Mouse (Mus musculus): Measurements from ENCODE around the gene Hmgb4. TPM values are rescaled to one million over a fixed set of nuclear protein-coding genes. Genes with fewer than 3 reads are reported as not detected.

Hmgb4 gene
- total RNA-seq, 2 experiments from 2014 or later = not detected

DNA sequence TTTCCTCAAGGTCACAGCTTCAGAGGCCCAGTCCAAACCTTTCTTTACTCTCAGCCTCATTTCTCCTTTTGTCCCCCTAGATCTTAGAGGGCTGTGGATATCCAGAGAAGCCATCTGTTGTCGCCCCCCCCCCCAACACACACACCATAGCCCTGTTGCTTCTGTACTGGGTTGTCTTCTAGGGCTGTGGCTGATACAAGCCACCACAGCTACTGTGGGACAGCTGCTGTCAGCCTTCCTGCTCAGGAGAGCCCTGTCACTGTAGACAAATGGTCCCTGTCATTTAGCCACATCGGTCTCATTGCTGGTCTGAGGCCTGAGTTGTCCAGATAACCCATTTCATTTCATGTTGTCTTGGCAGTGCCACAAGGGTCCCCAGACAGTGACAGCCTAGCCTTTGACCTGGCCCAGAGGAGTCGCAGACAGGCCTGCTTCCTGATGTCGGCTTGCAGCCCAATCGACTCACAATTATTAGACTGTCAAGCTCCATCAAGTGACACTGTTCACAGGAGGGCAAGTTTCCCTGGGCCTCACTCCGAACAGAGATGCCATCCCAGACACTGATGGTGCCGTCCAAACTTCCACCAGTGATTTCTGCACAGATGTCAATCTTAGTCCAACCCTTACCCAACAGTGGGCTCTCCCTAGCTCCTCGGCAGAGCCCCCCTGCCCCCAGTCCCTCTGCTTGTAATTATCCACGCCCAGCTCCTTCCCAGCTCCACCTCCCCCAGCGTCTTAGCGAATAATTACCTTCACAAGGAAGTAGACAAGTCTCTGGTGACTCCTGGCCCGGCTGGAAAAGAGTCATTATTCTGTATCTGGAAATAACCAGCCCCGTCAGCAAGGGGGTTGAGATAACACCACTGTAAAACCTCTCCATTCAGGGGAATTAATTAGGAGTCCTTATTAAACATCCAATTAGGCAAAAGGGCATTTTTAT, 33.1 kb downstream of the Hmgb4 start:
- DNase-seq (ENCODE audit: low spot score in 2 of 2) = no peak

GRCm38 (mm10) chr4:128224453-128224852, 36.3 kb downstream of the Hmgb4 start:
- DNase-seq (ENCODE audit: low spot score in 2 of 2) = no peak

GRCm38 (mm10) chr4:128217991-128218595, 42.7 kb downstream of the Hmgb4 start:
- no peak for DNase-seq (ENCODE audit: low spot score in 2 of 2)
